Mouse (Mus musculus) left cerebral cortex, adult 2 months (tissue): ENCODE results near the gene Ppp1r3d. TPM values are rescaled to one million over a fixed set of nuclear protein-coding genes. Genes with fewer than 3 reads are reported as not detected.

Experiments
- DNase-seq, 2 experiments: peaks; one replicate each; pipeline ENCODE4 v3.0.0; 2021 to 2022; ENCODE audit warnings: low spot score in 2 of 2, mixed read lengths in 1 of 2; ENCODE audit errors: extremely low spot score in 1 of 2
- H3K27ac ChIP-seq: fragments of 200-600 bp; 2 replicates; pipeline ENCODE4 v1.8.1; 2022
- H3K4me3 ChIP-seq: fragments of 200-600 bp; 2 replicates; pipeline ENCODE4 v1.8.1; 2022
- CTCF ChIP-seq: fragments of 200-600 bp; IDR thresholded peaks from 2 replicates; pipeline ENCODE4 v1.8.1; 2022; ENCODE audit warnings: antibody characterized with exemption, mild to moderate bottlenecking, moderate library complexity
- intact Hi-C: fragments of 180-260 bp; cut with DNase I; formaldehyde crosslinking; loops from one replicate; pipeline ENCODE4 v1.15.1; 2025
- total RNA-seq, 2 experiments: library from RNA; stranded (reverse); gene quantifications; 2 replicates each; pipeline ENCODE4 v1.2.3; 2021

Ppp1r3d gene
- total RNA-seq, 2 experiments from 2014 or later, result 7.6 to 8.1 TPM

DNA sequence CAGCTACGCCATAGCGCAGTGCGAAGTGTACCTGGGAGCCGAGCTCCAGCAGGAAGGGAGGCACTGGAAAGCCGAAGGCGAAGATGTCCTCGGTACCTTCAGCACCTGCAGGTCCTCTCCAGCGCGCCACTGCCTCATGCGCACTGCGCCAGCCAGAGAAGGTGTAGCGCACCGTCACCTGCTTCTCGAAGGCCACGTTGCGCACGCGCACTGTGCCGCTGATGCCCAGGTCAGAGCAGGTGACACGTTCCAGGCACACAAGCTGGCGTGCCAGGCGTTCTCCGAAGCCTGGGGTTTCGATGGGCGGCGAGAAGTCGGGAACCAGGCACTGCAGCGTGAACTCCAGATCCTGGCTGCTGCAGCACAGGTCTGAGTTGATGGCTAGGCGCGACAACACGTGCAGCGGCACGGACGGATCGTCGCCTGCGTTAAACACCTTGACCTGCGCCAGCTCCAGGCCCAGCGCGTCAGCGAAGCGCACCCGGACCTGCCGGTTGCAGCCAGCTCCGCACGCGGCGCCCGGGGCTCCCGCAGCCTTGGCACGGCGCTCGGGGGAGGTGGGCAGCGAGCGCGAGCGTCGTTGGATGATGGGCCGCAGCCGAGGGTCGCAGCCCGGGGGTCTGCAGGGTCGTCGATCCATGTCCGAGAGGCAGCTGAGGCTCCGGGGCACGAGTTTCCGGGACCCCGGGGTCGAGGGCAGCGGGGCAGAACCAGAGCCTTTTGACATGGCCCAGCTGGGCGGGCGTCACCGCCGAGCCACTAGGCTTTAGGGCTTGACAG is 601 bp downstream of the Ppp1r3d start:
- Histone ChIP-seq H3K27ac (peak overlapping the region; percentile 92), H3K4me3 (peak overlapping the region; percentile 64)
- TF ChIP-seq CTCF, result no peak
- peak; percentile 57 to 62 for DNase-seq
- intact Hi-C loops, result no loop called here

DNA sequence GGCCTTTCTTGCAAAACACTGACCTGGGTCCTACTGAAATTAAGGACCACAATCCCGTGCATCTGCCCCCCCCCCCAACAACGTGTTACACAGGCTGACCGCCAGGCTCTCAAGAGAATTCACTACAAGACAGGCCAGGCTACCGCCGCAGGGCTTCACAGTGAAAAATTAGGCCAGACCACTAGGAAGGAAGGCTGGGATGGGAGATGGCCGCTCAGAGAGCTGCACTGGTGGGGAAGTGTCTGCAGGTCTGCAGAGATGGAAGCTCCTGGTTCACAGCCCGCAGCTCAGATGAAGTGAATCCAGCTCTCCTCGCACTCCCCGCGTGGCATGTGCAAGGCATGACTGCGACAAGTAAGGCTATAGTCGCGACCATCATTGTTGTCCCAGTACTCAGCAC is 1.2 kb downstream of the Ppp1r3d start:
- peak overlapping the region; percentile 92 for H3K27ac ChIP-seq
- no peak for DNase-seq
- no peak for TF ChIP-seq CTCF
- peak overlapping the region; percentile 64 for H3K4me3 ChIP-seq
- intact Hi-C loops, result no loop called here

DNA sequence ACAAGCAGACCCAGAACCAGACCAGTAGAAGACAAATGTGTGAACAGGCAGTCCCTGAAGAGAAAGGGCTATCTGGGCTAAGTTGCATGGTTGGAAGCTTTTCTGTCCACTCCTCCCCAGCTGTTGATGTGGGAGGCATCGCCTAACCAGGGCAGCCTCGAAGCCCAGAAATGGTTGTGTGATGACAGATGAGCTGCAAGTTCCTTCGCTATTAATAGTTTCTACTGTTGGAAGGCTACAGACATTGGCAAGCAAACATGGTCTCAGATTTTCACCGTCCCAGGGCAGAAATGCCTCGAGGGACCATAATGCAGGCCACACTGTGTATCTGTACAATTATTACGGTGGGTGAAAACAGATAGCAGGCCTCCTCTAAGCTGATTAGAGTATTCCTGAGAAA is 1.7 kb downstream of the Ppp1r3d start:
- intact Hi-C loops, result no loop called here
- peak in 1 of 2 experiments; percentile 34 for DNase-seq
- no peak for TF ChIP-seq CTCF
- peak overlapping the region; percentile 64 for H3K4me3 ChIP-seq
- H3K27ac ChIP-seq, result peak overlapping the region; percentile 92

DNA sequence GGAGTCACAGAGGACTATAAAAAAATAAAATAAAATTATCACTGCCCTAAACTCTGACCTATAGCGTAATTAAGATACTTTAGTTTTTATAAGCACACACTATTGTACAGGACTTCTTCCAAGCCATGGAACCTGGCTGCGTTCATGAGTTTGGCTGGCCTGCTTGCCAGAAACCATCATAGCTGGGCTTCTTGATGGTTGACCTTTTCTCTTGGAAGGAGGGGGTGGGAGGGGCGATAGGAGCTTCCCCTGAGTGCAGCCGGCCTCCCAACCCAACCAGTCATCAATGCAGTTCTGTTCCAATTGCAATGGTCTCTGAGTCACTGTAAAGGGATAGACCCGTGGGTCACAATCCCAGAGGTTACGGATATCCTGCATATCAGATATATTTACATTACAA is 4.0 kb downstream of the Ppp1r3d start:
- Histone ChIP-seq H3K4me3 (no peak overlapping the region), H3K27ac (no peak overlapping the region)
- TF ChIP-seq CTCF, result no peak
- intact Hi-C loops, result no loop called here
- no peak for DNase-seq

DNA sequence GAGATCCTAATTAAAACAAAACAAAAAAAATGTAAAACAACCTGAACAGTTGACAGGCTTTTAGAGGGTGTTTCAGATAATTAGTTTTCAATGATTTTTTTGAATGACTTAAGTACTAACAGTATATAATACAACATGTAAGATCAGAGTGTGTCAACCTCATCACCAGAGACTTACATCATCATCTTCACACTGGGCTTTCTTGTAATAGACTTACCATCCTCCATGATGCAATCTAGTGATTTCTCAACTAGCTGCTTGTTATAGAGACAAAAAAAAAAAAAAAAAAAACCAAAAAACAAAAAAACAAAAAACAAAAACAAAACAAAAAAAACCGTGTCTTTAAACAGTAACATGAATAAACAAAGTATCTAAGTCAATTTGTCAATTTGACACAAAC is 5.2 kb downstream of the Ppp1r3d start:
- TF ChIP-seq CTCF, result no peak
- no peak overlapping the region for H3K27ac ChIP-seq
- intact Hi-C loops, result no loop called here
- no peak overlapping the region for H3K4me3 ChIP-seq
- DNase-seq, result no peak

DNA sequence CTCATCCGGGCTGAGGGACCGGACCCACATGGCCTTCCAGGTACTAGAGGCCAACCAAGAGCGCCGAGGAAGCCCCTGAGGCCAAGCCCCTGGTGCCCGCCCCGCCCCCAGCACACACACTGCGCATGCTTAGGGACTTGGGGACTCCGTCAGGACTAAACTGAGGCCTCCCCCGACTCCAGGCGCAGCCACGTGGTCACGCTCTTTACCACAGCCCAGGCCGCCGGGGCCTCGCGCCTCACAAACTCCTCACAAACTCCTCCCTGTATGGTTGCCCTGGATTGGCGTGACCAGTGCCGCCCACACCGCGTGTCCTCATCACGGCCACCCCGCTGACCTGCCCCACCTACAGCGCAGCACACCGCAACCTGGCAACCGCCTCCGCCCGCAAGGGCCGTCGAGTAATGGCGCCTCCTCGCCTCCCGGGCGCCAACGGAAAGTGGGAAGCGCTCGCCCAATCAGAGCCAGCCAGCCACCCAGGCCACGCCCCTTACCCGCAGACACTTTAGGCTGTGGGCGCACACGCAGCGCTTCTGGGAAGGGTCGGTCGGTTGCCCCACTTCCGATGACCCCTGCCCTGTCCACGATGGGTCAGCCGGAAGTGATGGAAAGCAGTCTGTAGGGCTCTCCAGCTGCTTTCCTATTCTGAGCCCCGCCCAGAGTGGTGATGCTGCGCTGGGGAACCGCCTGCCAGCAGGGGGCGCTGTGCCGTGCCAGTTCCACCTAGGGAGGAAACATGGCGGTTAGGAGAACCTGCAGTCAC is 7.0 kb downstream of the Ppp1r3d start, which contains the start of gene Sycp2:
Gene Sycp2, minus strand, starts transcription at position 633 of the 763 bp plus-strand sequence.
- DNase-seq, result no peak
- intact Hi-C loops, result no loop called here
- Histone ChIP-seq H3K4me3 (no peak within 1 kb of the TSS), H3K27ac (no peak within 1 kb of the TSS)
- TF ChIP-seq CTCF, result peak; percentile 46

Other genes starting within 250 kb of the Ppp1r3d start
- 1 to 10 TPM; 1.1 to 1.4 TPM for gene Sycp2, start 6.8 kb downstream of the Ppp1r3d start, total RNA-seq
- gene Fam217b, start 52 bp upstream of the Ppp1r3d start, total RNA-seq, result 10 to 100 TPM; 55.1 to 60.2 TPM
- under 1 TPM; 0.16 to 0.36 TPM for gene Cdh26, start 16.1 kb upstream of the Ppp1r3d start, total RNA-seq